Mouse (Mus musculus) limb, embryonic 12.5 days (tissue): ENCODE measurements around the gene Slc12a3. TPM values are rescaled to one million over a fixed set of nuclear protein-coding genes. Genes with fewer than 3 reads are reported as not detected.

Source experiments
- ATAC-seq: fragments of 200-750 bp; cut with Nextera tagmentation; 2 replicates; pipeline ENCODE4 v1.8.0; 2017; ENCODE audit warnings: low read depth, moderate TSS enrichment; ENCODE audit not compliant: insufficient number of reproducible peaks, insufficient read depth, low FRiP score, low TSS enrichment
- H3K27ac ChIP-seq: fragments of 300-500 bp; sonication (generic); 2 replicates; pipeline ENCODE4 v1.5.1; 2016; ENCODE audit warnings: mild to moderate bottlenecking, moderate library complexity
- H3K27me3 ChIP-seq: fragments of 300-500 bp; sonication (generic); 2 replicates; pipeline ENCODE4 v1.6.1; 2016; ENCODE audit warnings: mild to moderate bottlenecking, moderate library complexity
- H3K36me3 ChIP-seq: fragments of 300-500 bp; sonication (generic); 2 replicates; pipeline ENCODE4 v1.6.1; 2016; ENCODE audit warnings: mild to moderate bottlenecking, moderate library complexity
- H3K4me1 ChIP-seq: fragments of 300-500 bp; sonication (generic); replicated peaks from 2 replicates; pipeline ENCODE4 v1.6.1; 2016
- H3K4me2 ChIP-seq: fragments of 300-500 bp; sonication (generic); 2 replicates; pipeline ENCODE4 v1.6.1; 2016; ENCODE audit warnings: mild to moderate bottlenecking, moderate library complexity
- H3K4me3 ChIP-seq: fragments of 300-500 bp; sonication (generic); replicated peaks from 2 replicates; pipeline ENCODE4 v1.5.1; 2016; ENCODE audit warnings: mild to moderate bottlenecking
- H3K9ac ChIP-seq: fragments of 300-500 bp; sonication (generic); replicated peaks from 2 replicates; pipeline ENCODE4 v1.6.1; 2016; ENCODE audit warnings: mild to moderate bottlenecking, moderate library complexity
- H3K9me3 ChIP-seq: fragments of 300-500 bp; sonication (generic); 2 replicates; pipeline ENCODE4 v1.6.1; 2016; ENCODE audit warnings: mild to moderate bottlenecking, moderate library complexity
- WGBS: fragments of 180-500 bp; shearing (Covaris S2); methylation state at CpG from one replicate; pipeline ENCODE4 v1.1.7; 2016; 5-methylcytosine and 5-hydroxymethylcytosine counted together
- polyA plus RNA-seq: library from polyadenylated mRNA; unstranded; fragments of >200 nt; fragmentation: Nextera tagmentation; extraction: Ambion mirVana; gene quantifications from 2 replicates; pipeline ENCODE4 v1.2.1, GENCODE M21; 2016

Slc12a3 gene
- polyA plus RNA-seq, 1 experiment from 2014 or later, result not detected

GRCm38 (mm10) chr8:94333345-94333744, 4.3 kb downstream of the Slc12a3 start:
- H3K36me3 ChIP-seq, result no peaks in the 10 kb centered on the region
- H3K4me2 ChIP-seq, result no peak overlapping the region
- 59% methylated on average over 5 of the region's 5 CpGs for WGBS
- peaks cover 12% of the 10 kb centered on the region; the same call in 1 of the 2 replicates for H3K27me3 ChIP-seq
- no peaks in the 10 kb centered on the region for H3K9me3 ChIP-seq
- ATAC-seq, result no peak
- H3K4me1 ChIP-seq, result no peaks in the 10 kb centered on the region
- H3K9ac ChIP-seq, result no peak overlapping the region
- no peak overlapping the region for H3K4me3 ChIP-seq
- no peak overlapping the region for H3K27ac ChIP-seq

- no peak overlapping the region for H3K4me2 ChIP-seq
- 81% methylated on average over 8 of the region's 8 CpGs for WGBS
- no peaks in the 10 kb centered on the region for H3K36me3 ChIP-seq
- H3K9ac ChIP-seq, result no peak overlapping the region
- no peaks in the 10 kb centered on the region for H3K27me3 ChIP-seq
- ATAC-seq, result no peak
- H3K4me1 ChIP-seq, result no peaks in the 10 kb centered on the region
- no peak overlapping the region for H3K27ac ChIP-seq
- no peaks in the 10 kb centered on the region for H3K9me3 ChIP-seq
- H3K4me3 ChIP-seq, result no peak overlapping the region
Measured at GRCm38 (mm10) chr8:94337559-94337958, 8.6 kb downstream of the Slc12a3 start.

- Histone ChIP-seq H3K9me3 (no peaks in the 10 kb centered on the region), H3K27ac (no peak overlapping the region), H3K27me3 (no peaks in the 10 kb centered on the region), H3K4me1 (no peaks in the 10 kb centered on the region), H3K36me3 (no peaks in the 10 kb centered on the region), H3K4me2 (no peak overlapping the region), H3K9ac (no peak overlapping the region), H3K4me3 (no peak overlapping the region)
- 85% methylated on average over 7 of the region's 7 CpGs for WGBS
- no peak for ATAC-seq
Measured at GRCm38 (mm10) chr8:94340796-94341195, 11.8 kb downstream of the Slc12a3 start.

- no peak for ATAC-seq
- 91% methylated on average over 10 of the region's 10 CpGs for WGBS
- no peak overlapping the region for H3K27ac ChIP-seq
- H3K4me3 ChIP-seq, result no peak overlapping the region
- no peaks in the 10 kb centered on the region for H3K4me1 ChIP-seq
- H3K36me3 ChIP-seq, result no peaks in the 10 kb centered on the region
- no peak overlapping the region for H3K9ac ChIP-seq
- H3K9me3 ChIP-seq, result no peaks in the 10 kb centered on the region
- H3K27me3 ChIP-seq, result no peaks in the 10 kb centered on the region
- no peak overlapping the region for H3K4me2 ChIP-seq
Measured at GRCm38 (mm10) chr8:94342691-94343090, 13.7 kb downstream of the Slc12a3 start.

- WGBS, result 10% methylated on average over 6 of the region's 6 CpGs
Measured at GRCm38 (mm10) chr8:94343290-94343689, 14.3 kb downstream of the Slc12a3 start.

GRCm38 (mm10) chr8:94343778-94344320, 14.8 kb downstream of the Slc12a3 start:
- no peak for ATAC-seq
- Histone ChIP-seq H3K4me3 (no peak overlapping the region), H3K4me2 (no peak overlapping the region), H3K4me1 (no peaks in the 10 kb centered on the region), H3K36me3 (no peaks in the 10 kb centered on the region), H3K27me3 (no peaks in the 10 kb centered on the region), H3K27ac (no peak overlapping the region), H3K9me3 (no peaks in the 10 kb centered on the region), H3K9ac (no peak overlapping the region)
- WGBS, result 85% methylated on average over 11 of the region's 11 CpGs

More at GRCm38 (mm10) chr8:94343290-94343689, 14.3 kb downstream of the Slc12a3 start:
- ATAC-seq, result no peak
- H3K36me3 ChIP-seq, result no peaks in the 10 kb centered on the region
- H3K4me2 ChIP-seq, result no peak overlapping the region
- no peak overlapping the region for H3K27ac ChIP-seq
- H3K9me3 ChIP-seq, result no peaks in the 10 kb centered on the region
- no peaks in the 10 kb centered on the region for H3K4me1 ChIP-seq
- no peak overlapping the region for H3K9ac ChIP-seq
- no peak overlapping the region for H3K4me3 ChIP-seq
- no peaks in the 10 kb centered on the region for H3K27me3 ChIP-seq

GRCm38 (mm10) chr8:94345657-94346056, 16.7 kb downstream of the Slc12a3 start:
- Histone ChIP-seq H3K9ac (no peak overlapping the region), H3K9me3 (no peaks in the 10 kb centered on the region), H3K4me3 (no peak overlapping the region), H3K36me3 (no peaks in the 10 kb centered on the region), H3K27me3 (no peaks in the 10 kb centered on the region), H3K4me2 (no peak overlapping the region), H3K4me1 (no peaks in the 10 kb centered on the region), H3K27ac (no peak overlapping the region)
- no peak for ATAC-seq
- 86% methylated on average over 4 of the region's 4 CpGs for WGBS

- no peak overlapping the region for H3K27ac ChIP-seq
- H3K9ac ChIP-seq, result no peak overlapping the region
- no peaks in the 10 kb centered on the region for H3K4me1 ChIP-seq
- H3K9me3 ChIP-seq, result no peaks in the 10 kb centered on the region
- H3K4me2 ChIP-seq, result no peak overlapping the region
- H3K27me3 ChIP-seq, result no peaks in the 10 kb centered on the region
- H3K36me3 ChIP-seq, result no peaks in the 10 kb centered on the region
- no peak overlapping the region for H3K4me3 ChIP-seq
- 91% methylated on average over 13 of the region's 13 CpGs for WGBS
- no peak for ATAC-seq
Measured at GRCm38 (mm10) chr8:94346264-94346663, 17.3 kb downstream of the Slc12a3 start.

- Histone ChIP-seq H3K27ac (no peak overlapping the region), H3K27me3 (no peaks in the 10 kb centered on the region), H3K9me3 (no peaks in the 10 kb centered on the region), H3K36me3 (no peaks in the 10 kb centered on the region), H3K4me3 (no peak overlapping the region), H3K9ac (no peak overlapping the region), H3K4me1 (no peaks in the 10 kb centered on the region), H3K4me2 (no peak overlapping the region)
- ATAC-seq, result no peak
- WGBS, result 75% methylated on average over 9 of the region's 9 CpGs
Measured at GRCm38 (mm10) chr8:94348425-94348824, 19.4 kb downstream of the Slc12a3 start.

- Histone ChIP-seq H3K27ac (no peak overlapping the region), H3K36me3 (no peaks in the 10 kb centered on the region)
Measured at GRCm38 (mm10) chr8:94354069-94354531, 25.1 kb downstream of the Slc12a3 start.

GRCm38 (mm10) chr8:94354571-94354970, 25.6 kb downstream of the Slc12a3 start:
- no peak for ATAC-seq
- Histone ChIP-seq H3K9me3 (no peaks in the 10 kb centered on the region), H3K27me3 (no peaks in the 10 kb centered on the region), H3K4me3 (no peak overlapping the region), H3K4me1 (no peaks in the 10 kb centered on the region), H3K36me3 (no peaks in the 10 kb centered on the region), H3K4me2 (no peak overlapping the region), H3K9ac (no peak overlapping the region), H3K27ac (no peak overlapping the region)
- 74% methylated on average over 4 of the region's 4 CpGs for WGBS

More at GRCm38 (mm10) chr8:94354069-94354531, 25.1 kb downstream of the Slc12a3 start:
- Histone ChIP-seq H3K4me2 (no peak overlapping the region), H3K27me3 (no peaks in the 10 kb centered on the region), H3K9me3 (no peaks in the 10 kb centered on the region), H3K9ac (no peak overlapping the region), H3K4me1 (no peaks in the 10 kb centered on the region), H3K4me3 (no peak overlapping the region)
- WGBS, result 85% methylated on average over 7 of the region's 7 CpGs
- no peak for ATAC-seq

- Histone ChIP-seq H3K27ac (no peak overlapping the region), H3K9me3 (no peaks in the 10 kb centered on the region), H3K36me3 (no peaks in the 10 kb centered on the region), H3K4me2 (no peak overlapping the region), H3K4me3 (no peak overlapping the region), H3K4me1 (no peaks in the 10 kb centered on the region), H3K27me3 (no peaks in the 10 kb centered on the region), H3K9ac (no peak overlapping the region)
- 82% methylated on average over 6 of the region's 6 CpGs for WGBS
- ATAC-seq, result no peak
Measured at GRCm38 (mm10) chr8:94357220-94357619, 28.2 kb downstream of the Slc12a3 start.
